Mouse (Mus musculus) ES-Bruce4 (cell line): Measurements from ENCODE around the gene Slc39a11. TPM values are rescaled to one million over a fixed set of nuclear protein-coding genes. Genes with fewer than 3 reads are reported as not detected.

Source experiments
- H3K27ac ChIP-seq: 2 replicates; pipeline ENCODE4 v1.5.1; 2012; ENCODE audit warnings: low read length, inconsistent platforms; ENCODE audit not compliant: insufficient read depth
- H3K27me3 ChIP-seq: 2 replicates; pipeline ENCODE4 v1.6.1; 2012; ENCODE audit warnings: mild to moderate bottlenecking, low read length, inconsistent platforms; ENCODE audit not compliant: control insufficient read depth, poor library complexity, insufficient read depth, severe bottlenecking
- H3K36me3 ChIP-seq: 2 replicates; pipeline ENCODE4 v1.6.1; 2012; ENCODE audit warnings: inconsistent platforms, mild to moderate bottlenecking, low read length, moderate library complexity; ENCODE audit not compliant: control insufficient read depth, poor library complexity, insufficient read depth, severe bottlenecking
- H3K4me1 ChIP-seq: one replicate; pipeline ENCODE4 v1.8.1; 2011; ENCODE audit warnings: low read length; ENCODE audit not compliant: control insufficient read depth, insufficient read depth
- H3K4me3 ChIP-seq: 2 replicates; pipeline ENCODE4 v1.5.1; 2011; ENCODE audit warnings: low read depth, mild to moderate bottlenecking, low read length
- H3K9ac ChIP-seq: 2 replicates; pipeline ENCODE4 v1.6.1; 2012; ENCODE audit warnings: low read depth, mild to moderate bottlenecking, inconsistent platforms; ENCODE audit not compliant: poor library complexity, severe bottlenecking
- H3K9me3 ChIP-seq: replicated peaks from 2 replicates; pipeline ENCODE4 v1.6.1; 2012; ENCODE audit warnings: mild to moderate bottlenecking, low read length, inconsistent platforms; ENCODE audit not compliant: control insufficient read depth, poor library complexity, insufficient read depth, severe bottlenecking
- CTCF ChIP-seq: IDR thresholded peaks from one replicate; pipeline ENCODE4 v1.8.1; 2011; ENCODE audit warnings: low read depth, low read length
- EP300 ChIP-seq: IDR thresholded peaks from 2 replicates; pipeline ENCODE4 v1.6.1; 2011; ENCODE audit warnings: low read depth, low read length; ENCODE audit not compliant: insufficient read depth
- POLR2A ChIP-seq: IDR thresholded peaks from one replicate; pipeline ENCODE4 v1.8.1; 2011; ENCODE audit warnings: low read length; ENCODE audit not compliant: insufficient read depth
- polyA plus RNA-seq: library from polyadenylated mRNA; stranded (reverse); fragments of >200 nt; gene quantifications from 2 replicates; pipeline ENCODE4 v1.2.4, GENCODE M21; 2011; ENCODE audit warnings: low read depth; ENCODE audit not compliant: missing spikeins, insufficient read depth, insufficient read length

Gene Slc39a11
- polyA plus RNA-seq, 1 experiment = 7.4 TPM

DNA sequence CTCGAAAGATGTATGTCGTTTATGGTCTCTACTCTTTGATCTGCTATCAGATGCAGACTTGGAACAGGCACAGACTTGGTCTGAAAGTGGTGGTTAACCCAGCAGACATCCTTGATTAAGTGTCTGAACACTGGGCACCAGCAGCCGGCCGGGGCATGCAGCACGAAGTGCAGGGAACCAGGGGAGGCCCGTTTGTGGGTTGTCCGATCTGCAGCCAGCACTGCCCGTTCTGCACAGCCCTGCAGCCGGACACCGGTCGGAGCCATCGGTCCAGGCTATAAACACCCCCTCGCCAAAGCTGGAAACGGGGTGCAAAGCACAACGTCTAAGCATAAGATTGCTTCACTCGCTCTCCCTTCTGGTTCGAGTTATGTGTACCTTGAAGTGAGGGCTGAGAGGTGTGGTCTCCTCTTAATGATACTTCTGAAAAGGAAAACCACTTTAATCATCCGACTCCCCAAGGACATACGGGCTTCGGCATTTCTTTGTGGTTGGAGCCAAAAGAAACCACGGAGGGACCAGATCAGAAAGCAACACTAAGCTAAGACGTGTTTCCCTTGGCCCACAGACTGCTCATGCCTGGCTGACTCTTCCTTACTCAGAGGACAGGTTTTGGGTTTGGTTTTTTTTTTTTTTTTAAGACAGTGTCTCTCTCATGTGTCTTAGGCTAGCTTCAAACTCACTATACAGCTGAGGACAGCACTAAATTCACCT is 352.8 kb downstream of the Slc39a11 start:
- Histone ChIP-seq H3K27ac (no peak overlapping the region), H3K36me3 (no peaks in the 10 kb centered on the region), H3K4me1 (no peaks in the 10 kb centered on the region), H3K4me3 (no peak overlapping the region), H3K9ac (no peak overlapping the region), H3K27me3 (no peaks in the 10 kb centered on the region), H3K9me3 (no peaks in the 10 kb centered on the region)
- TF ChIP-seq POLR2A (no peak), EP300 (no peak), CTCF (no peak)

DNA sequence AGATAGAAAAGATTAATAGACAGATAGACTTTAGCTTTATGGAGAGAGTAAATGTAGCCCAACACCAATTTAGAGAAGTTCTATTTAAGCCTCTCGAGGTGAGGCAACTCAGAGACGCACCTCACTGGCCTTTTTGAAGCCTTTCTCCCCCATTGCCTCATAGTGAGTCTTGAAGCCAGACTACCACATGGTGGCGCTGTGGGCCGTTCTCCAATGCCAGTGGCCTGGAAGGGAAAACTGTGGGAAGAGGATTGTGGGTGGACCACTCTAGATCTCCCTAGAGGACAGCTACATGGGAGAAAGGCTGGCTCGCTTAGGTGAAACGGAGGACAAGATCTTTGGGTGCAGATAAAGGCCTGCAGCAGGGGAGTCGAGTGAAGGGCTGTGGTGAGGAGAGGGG is 353.7 kb downstream of the Slc39a11 start:
- Histone ChIP-seq H3K36me3 (no peaks in the 10 kb centered on the region), H3K4me1 (no peaks in the 10 kb centered on the region), H3K9ac (no peak overlapping the region), H3K9me3 (no peaks in the 10 kb centered on the region), H3K27ac (no peak overlapping the region), H3K27me3 (no peaks in the 10 kb centered on the region), H3K4me3 (no peak overlapping the region)
- TF ChIP-seq EP300 (no peak), POLR2A (no peak), CTCF (peak; percentile 92)

DNA sequence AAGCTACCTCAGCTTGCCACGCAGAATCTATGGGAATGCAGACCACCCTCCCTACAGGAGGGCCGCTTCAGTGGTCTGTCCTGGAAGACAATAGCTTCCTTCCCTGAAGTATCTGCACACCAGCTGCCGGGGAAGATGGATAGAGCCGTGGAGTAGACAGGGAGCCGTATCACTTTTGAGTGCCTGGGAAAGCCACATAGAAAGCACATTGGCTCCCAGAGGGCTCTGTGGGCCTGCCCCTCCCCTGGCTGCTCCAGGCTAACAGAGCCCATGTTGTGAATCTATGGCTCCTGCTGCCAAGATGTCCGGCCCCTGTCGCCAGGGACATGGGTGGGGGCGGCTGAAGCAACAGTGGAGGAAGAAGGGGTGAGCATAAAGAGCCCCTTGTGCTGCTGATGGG is 355.4 kb downstream of the Slc39a11 start:
- Histone ChIP-seq H3K27ac (no peak overlapping the region), H3K9ac (no peak overlapping the region), H3K27me3 (no peaks in the 10 kb centered on the region), H3K9me3 (no peaks in the 10 kb centered on the region), H3K36me3 (no peaks in the 10 kb centered on the region), H3K4me1 (no peaks in the 10 kb centered on the region), H3K4me3 (no peak overlapping the region)
- TF ChIP-seq CTCF (no peak), POLR2A (no peak), EP300 (no peak)

DNA sequence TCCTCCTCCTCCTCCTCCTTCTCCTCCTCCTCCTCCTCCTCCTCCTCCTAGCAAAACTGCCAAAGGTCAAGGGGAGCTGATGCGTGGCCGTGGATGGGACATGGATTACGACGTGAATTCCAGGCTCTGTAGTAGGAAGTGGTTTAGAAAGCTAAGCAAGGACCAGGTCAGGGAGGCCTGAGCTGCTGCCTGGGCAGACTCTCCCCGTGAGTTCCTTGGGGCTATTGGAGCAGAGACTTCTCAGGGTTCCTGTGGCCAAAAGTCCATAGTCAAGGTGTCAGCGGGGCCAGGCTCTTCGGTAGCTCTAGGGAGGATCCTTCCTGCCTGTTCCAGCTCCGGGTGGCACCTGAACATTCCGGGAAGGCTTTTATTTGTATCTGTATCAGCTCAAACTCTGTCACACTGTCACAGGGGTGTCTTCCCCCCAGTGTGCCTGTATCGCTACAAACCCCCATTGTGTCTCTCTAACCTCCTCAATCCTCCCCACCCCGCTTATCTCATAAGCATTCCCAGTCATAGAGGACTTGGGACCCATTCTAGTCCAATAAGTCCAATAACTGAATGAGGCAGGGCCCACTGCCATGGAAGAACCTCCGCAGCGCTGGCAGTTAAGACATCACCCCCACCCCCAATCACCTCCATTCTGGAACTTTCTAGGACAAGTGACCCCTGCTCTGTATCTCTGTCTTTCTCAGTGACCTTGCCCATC is 356.8 kb downstream of the Slc39a11 start:
- no peak overlapping the region for H3K27ac ChIP-seq
- no peak overlapping the region for H3K4me3 ChIP-seq
- no peaks in the 10 kb centered on the region for H3K36me3 ChIP-seq
- no peaks in the 10 kb centered on the region for H3K4me1 ChIP-seq
- no peak overlapping the region for H3K9ac ChIP-seq
- TF ChIP-seq POLR2A (no peak), CTCF (no peak), EP300 (no peak)
- H3K27me3 ChIP-seq = no peaks in the 10 kb centered on the region
- no peaks in the 10 kb centered on the region for H3K9me3 ChIP-seq

DNA sequence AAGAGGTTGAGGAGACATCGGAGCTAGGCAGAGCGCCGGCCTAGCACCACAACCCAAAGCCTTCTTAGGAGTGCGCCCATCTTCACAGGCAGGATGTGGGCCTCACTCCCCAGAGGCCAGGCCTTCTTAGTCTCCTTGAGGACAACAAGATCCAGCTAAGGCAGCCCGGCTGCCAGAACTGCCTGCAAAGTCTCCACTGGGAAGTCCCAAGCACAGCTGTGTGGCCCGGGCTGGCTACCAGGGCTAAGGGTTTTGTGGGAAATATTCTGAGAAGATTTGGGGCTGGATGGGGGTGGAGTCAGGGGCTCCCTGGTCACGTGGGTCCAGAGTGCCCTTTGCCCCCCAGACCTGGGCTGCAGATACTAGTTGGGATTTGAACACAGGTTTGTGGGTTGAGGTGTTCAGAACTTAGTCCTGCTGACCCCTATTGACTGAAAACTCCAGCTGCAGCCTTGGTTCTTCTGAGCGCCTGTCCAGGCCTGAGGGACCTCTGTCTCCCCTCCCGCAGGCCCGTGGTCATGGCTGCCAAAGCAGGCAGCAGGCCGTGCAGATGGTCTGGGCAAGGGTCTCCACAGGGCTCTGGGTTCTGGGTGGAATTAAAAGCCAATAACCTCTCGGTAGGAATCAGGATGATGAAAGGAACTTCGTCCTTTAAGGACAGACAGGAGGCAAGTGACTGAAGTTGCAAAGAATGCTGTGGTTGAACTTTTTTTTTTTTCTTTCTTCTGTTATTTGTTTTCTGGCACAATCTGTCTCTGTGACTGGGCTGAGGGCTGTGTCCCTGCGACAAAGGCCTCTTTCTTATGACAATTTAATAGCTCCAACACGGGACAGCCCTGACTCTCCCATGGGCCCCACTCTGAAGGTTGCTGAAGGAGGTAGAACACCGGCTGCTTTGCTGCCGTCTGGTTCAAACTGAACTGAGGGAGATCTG is 357.8 kb downstream of the Slc39a11 start:
- H3K27me3 ChIP-seq = no peaks in the 10 kb centered on the region
- no peak overlapping the region for H3K27ac ChIP-seq
- TF ChIP-seq EP300 = no peak
- no peak for TF ChIP-seq CTCF
- TF ChIP-seq POLR2A = no peak
- no peaks in the 10 kb centered on the region for H3K36me3 ChIP-seq
- H3K4me1 ChIP-seq = no peaks in the 10 kb centered on the region
- H3K9me3 ChIP-seq = no peaks in the 10 kb centered on the region
- H3K4me3 ChIP-seq = no peak overlapping the region
- H3K9ac ChIP-seq = no peak overlapping the region

DNA sequence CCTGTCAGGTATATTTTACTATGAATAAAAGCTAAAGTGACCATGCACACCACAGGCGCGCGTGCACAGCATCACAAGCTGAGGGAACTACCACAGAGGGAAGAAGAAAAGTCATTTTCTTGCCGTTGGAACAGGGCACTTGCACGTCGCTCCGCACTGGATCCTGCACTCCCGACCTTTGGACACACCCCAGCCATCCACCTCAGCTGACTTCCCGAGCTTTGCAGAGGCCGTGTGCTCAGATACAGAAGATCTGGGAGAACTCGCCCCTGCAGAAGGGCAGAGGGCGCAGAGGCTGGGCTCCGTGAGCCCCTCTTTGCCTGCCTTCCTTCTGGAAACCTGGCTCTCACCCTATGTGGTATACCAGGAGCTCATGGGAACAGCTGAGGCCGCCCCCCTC is 359.0 kb downstream of the Slc39a11 start:
- H3K27ac ChIP-seq = no peak overlapping the region
- TF ChIP-seq POLR2A (no peak), EP300 (no peak), CTCF (no peak)
- no peak overlapping the region for H3K9ac ChIP-seq
- H3K4me3 ChIP-seq = no peak overlapping the region
- H3K27me3 ChIP-seq = no peaks in the 10 kb centered on the region
- H3K9me3 ChIP-seq = no peaks in the 10 kb centered on the region
- H3K4me1 ChIP-seq = no peaks in the 10 kb centered on the region
- no peaks in the 10 kb centered on the region for H3K36me3 ChIP-seq
